Mouse (Mus musculus): ENCODE results near the gene Cmss1. TPM values are rescaled to one million over a fixed set of nuclear protein-coding genes. Genes with fewer than 3 reads are reported as not detected.

Cmss1 gene
- polyA plus RNA-seq, 1 experiment from 2014 or later: 26.5 TPM

DNA sequence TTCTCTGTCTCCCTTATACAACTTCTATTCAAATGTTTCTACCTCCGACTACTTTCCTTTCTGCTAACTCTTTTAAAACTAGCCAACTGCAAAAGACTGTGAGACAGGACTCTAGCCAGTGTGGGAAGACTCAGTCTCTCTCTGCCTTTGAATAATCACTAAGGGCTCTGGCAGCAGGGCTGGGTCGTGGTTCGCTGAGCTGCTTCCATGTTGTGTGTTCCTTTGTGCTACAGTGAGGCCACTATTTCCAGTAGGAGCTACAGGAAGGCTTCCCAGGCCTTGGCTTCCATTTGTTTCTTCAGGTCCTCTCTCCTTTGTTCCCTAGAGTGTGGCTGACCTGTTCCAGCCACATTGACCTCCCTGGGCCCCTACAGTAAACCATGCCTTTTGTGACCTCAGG, 260.4 kb downstream of the Cmss1 start:
- 86% methylated on average over 3 of the region's 3 CpGs for WGBS
- no peak for DNase-seq (ENCODE audit: low spot score)

DNA sequence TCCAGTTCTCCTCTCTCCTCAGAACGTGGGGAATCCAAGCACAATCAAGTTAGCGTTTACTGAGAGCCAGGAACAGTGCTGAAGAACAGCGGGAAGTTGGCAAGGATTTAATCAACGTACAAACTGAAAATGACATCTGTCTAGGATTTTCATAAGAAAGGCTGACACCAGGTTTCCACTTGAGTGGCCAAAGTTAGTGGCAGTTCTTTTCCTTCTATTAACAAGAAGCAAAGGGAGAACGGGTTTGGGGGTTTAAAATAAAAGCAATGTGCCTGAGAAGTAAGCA, 266.1 kb downstream of the Cmss1 start:
- H3K27me3 ChIP-seq (ENCODE audit: control insufficient read depth, insufficient read depth, low read length): no peaks in the 10 kb centered on the region
- WGBS: 56% methylated on average over 5 of the region's 5 CpGs
- no peaks in the 10 kb centered on the region for H3K4me1 ChIP-seq (replicated peaks; ENCODE audit: control insufficient read depth, insufficient read depth)
- ATAC-seq (ENCODE audit: low FRiP score, low TSS enrichment) (no peak), DNase-seq (ENCODE audit: low spot score) (no peak)
- no peak overlapping the region for H3K27ac ChIP-seq (replicated peaks)
- no peak overlapping the region for H3K9ac ChIP-seq (ENCODE audit: low read length)
- H3K36me3 ChIP-seq (ENCODE audit: control insufficient read depth, insufficient read depth, low read length): no peaks in the 10 kb centered on the region
- no peaks in the 10 kb centered on the region for H3K9me3 ChIP-seq (ENCODE audit: control insufficient read depth, low read length)
- H3K4me3 ChIP-seq (ENCODE audit: low read depth, low read length): no peak overlapping the region
- H3K4me2 ChIP-seq (replicated peaks; ENCODE audit: low read depth): no peak overlapping the region
- TF ChIP-seq EP300 (optimal IDR thresholded peaks at IDR 0.05): no peak
- no peak for TF ChIP-seq CTCF (IDR thresholded peaks at IDR 0.05; ENCODE audit: low read depth)

More for the DNA sequence above, 260.4 kb downstream of the Cmss1 start:
- TF ChIP-seq CTCF (IDR thresholded peaks at IDR 0.05; ENCODE audit: low read depth) (no peak), EP300 (optimal IDR thresholded peaks at IDR 0.05) (no peak)
- H3K27ac ChIP-seq (replicated peaks): no peak overlapping the region
- no peaks in the 10 kb centered on the region for H3K27me3 ChIP-seq (ENCODE audit: control insufficient read depth, insufficient read depth, low read length)
- no peaks in the 10 kb centered on the region for H3K4me1 ChIP-seq (replicated peaks; ENCODE audit: control insufficient read depth, insufficient read depth)
- H3K36me3 ChIP-seq (ENCODE audit: control insufficient read depth, insufficient read depth, low read length): no peaks in the 10 kb centered on the region
- no peaks in the 10 kb centered on the region for H3K9me3 ChIP-seq (ENCODE audit: control insufficient read depth, low read length)
- H3K4me2 ChIP-seq (replicated peaks; ENCODE audit: low read depth): no peak overlapping the region
- H3K4me3 ChIP-seq (ENCODE audit: low read depth, low read length): no peak overlapping the region
- ATAC-seq (ENCODE audit: low FRiP score, low TSS enrichment): no peak
- no peak overlapping the region for H3K9ac ChIP-seq (ENCODE audit: low read length)

DNA sequence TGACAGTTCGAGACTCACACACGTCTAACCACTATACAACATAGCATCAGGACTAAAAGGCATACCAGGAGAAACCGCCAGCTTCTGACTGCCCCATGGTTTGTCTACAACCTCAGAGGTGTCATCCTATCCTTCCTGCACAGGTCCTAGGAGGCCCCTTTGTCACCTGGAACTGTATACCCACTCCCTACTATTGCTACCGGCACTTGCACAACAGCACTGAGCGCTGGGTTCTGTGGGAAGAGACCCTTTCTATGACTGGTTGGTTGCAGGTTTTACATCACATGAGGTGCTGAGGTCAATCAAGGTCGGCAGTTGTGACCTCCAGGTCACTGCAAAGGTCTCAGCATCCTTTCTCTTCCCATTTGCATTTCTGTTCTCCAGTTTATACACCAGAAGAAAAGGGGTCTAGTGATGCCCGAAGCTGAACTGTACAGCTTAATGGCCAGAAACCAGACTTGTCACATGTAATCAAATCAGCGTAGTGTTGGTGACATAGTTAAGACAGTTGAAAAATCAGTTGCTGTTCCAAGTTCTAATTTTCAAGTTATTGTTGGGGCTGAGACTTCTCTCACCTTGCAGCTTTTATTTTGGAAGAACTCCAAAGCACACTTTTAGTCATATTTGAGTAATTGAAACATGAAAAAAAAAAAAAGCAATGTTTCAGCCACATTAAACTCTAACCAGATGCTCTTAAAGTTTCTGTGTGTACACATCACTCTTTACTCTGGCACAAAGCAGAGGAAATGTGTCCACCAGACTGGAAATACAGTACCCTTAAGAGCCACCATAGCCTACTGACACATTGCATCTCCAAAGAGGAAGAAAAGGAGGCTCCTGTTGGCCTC, 266.7 kb downstream of the Cmss1 start:
- 83% methylated on average over 8 of the region's 8 CpGs for WGBS
- Histone ChIP-seq H3K9ac (ENCODE audit: low read length) (no peak overlapping the region), H3K4me1 (replicated peaks; ENCODE audit: control insufficient read depth, insufficient read depth) (no peaks in the 10 kb centered on the region), H3K27ac (replicated peaks) (no peak overlapping the region), H3K36me3 (ENCODE audit: control insufficient read depth, insufficient read depth, low read length) (no peaks in the 10 kb centered on the region), H3K27me3 (ENCODE audit: control insufficient read depth, insufficient read depth, low read length) (no peaks in the 10 kb centered on the region), H3K9me3 (ENCODE audit: control insufficient read depth, low read length) (no peaks in the 10 kb centered on the region), H3K4me3 (ENCODE audit: low read depth, low read length) (no peak overlapping the region), H3K4me2 (replicated peaks; ENCODE audit: low read depth) (no peak overlapping the region)
- DNase-seq (ENCODE audit: low spot score): no peak
- ATAC-seq (ENCODE audit: low FRiP score, low TSS enrichment): no peak
- TF ChIP-seq CTCF (IDR thresholded peaks at IDR 0.05; ENCODE audit: low read depth): no peak
- no peak for TF ChIP-seq EP300 (optimal IDR thresholded peaks at IDR 0.05)

- Histone ChIP-seq H3K9me3 (ENCODE audit: control insufficient read depth, low read length) (no peaks in the 10 kb centered on the region), H3K4me2 (replicated peaks; ENCODE audit: low read depth) (no peak overlapping the region), H3K4me1 (replicated peaks; ENCODE audit: control insufficient read depth, insufficient read depth) (no peaks in the 10 kb centered on the region), H3K27ac (replicated peaks) (no peak overlapping the region), H3K4me3 (ENCODE audit: low read depth, low read length) (no peak overlapping the region), H3K9ac (ENCODE audit: low read length) (no peak overlapping the region), H3K36me3 (ENCODE audit: control insufficient read depth, insufficient read depth, low read length) (no peaks in the 10 kb centered on the region), H3K27me3 (ENCODE audit: control insufficient read depth, insufficient read depth, low read length) (no peaks in the 10 kb centered on the region)
- ATAC-seq (ENCODE audit: low FRiP score, low TSS enrichment) (no peak), DNase-seq (ENCODE audit: low spot score) (no peak)
- TF ChIP-seq EP300 (optimal IDR thresholded peaks at IDR 0.05) (no peak), CTCF (IDR thresholded peaks at IDR 0.05; ENCODE audit: low read depth) (no peak)
- WGBS: 40% methylated on average over 11 of the region's 11 CpGs
Measured at GRCm38 (mm10) chr16:57336770-57337423, 269.8 kb downstream of the Cmss1 start.

- H3K9ac ChIP-seq (ENCODE audit: low read length): no peak overlapping the region
- no peak overlapping the region for H3K27ac ChIP-seq (replicated peaks)
- no peak overlapping the region for H3K4me2 ChIP-seq (replicated peaks; ENCODE audit: low read depth)
- ATAC-seq (ENCODE audit: low FRiP score, low TSS enrichment) (no peak), DNase-seq (ENCODE audit: low spot score) (no peak)
- no peak for TF ChIP-seq CTCF (IDR thresholded peaks at IDR 0.05; ENCODE audit: low read depth)
- no peaks in the 10 kb centered on the region for H3K4me1 ChIP-seq (replicated peaks; ENCODE audit: control insufficient read depth, insufficient read depth)
- 57% methylated on average over 7 of the region's 7 CpGs for WGBS
- H3K36me3 ChIP-seq (ENCODE audit: control insufficient read depth, insufficient read depth, low read length): no peaks in the 10 kb centered on the region
- H3K9me3 ChIP-seq (ENCODE audit: control insufficient read depth, low read length): no peaks in the 10 kb centered on the region
- no peak overlapping the region for H3K4me3 ChIP-seq (ENCODE audit: low read depth, low read length)
- no peaks in the 10 kb centered on the region for H3K27me3 ChIP-seq (ENCODE audit: control insufficient read depth, insufficient read depth, low read length)
Measured at GRCm38 (mm10) chr16:57332301-57332700, 274.4 kb downstream of the Cmss1 start.

- Histone ChIP-seq H3K4me3 (ENCODE audit: low read depth, low read length) (no peak overlapping the region), H3K27me3 (ENCODE audit: control insufficient read depth, insufficient read depth, low read length) (no peaks in the 10 kb centered on the region), H3K4me1 (replicated peaks; ENCODE audit: control insufficient read depth, insufficient read depth) (no peaks in the 10 kb centered on the region), H3K9me3 (ENCODE audit: control insufficient read depth, low read length) (no peaks in the 10 kb centered on the region), H3K36me3 (ENCODE audit: control insufficient read depth, insufficient read depth, low read length) (no peaks in the 10 kb centered on the region), H3K4me2 (replicated peaks; ENCODE audit: low read depth) (no peak overlapping the region), H3K27ac (replicated peaks) (no peak overlapping the region; the same call in 1 of the 2 replicates), H3K9ac (ENCODE audit: low read length) (no peak overlapping the region)
- ATAC-seq (ENCODE audit: low FRiP score, low TSS enrichment) (no peak), DNase-seq (ENCODE audit: low spot score) (no peak)
- no peak for TF ChIP-seq EP300 (optimal IDR thresholded peaks at IDR 0.05)
- 68% methylated on average over 2 of the region's 2 CpGs for WGBS
Measured at GRCm38 (mm10) chr16:57330111-57330510, 276.6 kb downstream of the Cmss1 start.

Data from stomach, postnatal 0 days (tissue).